Mouse (Mus musculus) midbrain, embryonic 14.5 days (tissue): ENCODE results near the gene Gpr85. TPM values are rescaled to one million over a fixed set of nuclear protein-coding genes. Genes with fewer than 3 reads are reported as not detected.
"Not testable (repeated sequence)": the region's sequence is repeated elsewhere in the genome, so short reads cannot be mapped to it uniquely, and the experiment has no call there.

ENCODE experiments used
- ATAC-seq: fragments of 200-750 bp; cut with Nextera tagmentation; 2 replicates; pipeline ENCODE4 v1.8.0; 2017; ENCODE audit warnings: moderate number of reproducible peaks, moderate library complexity; ENCODE audit not compliant: low FRiP score, low TSS enrichment
- DNase-seq: peaks from one replicate; pipeline ENCODE4 v3.0.0-alpha.2; 2015
- H3K27ac ChIP-seq: fragments of 300-500 bp; sonication (generic); replicated peaks from 2 replicates; pipeline ENCODE4 v1.5.1; 2014; ENCODE audit warnings: mild to moderate bottlenecking, low read depth, low read length, moderate library complexity
- H3K27me3 ChIP-seq: fragments of 300-500 bp; sonication (generic); 2 replicates; pipeline ENCODE4 v1.6.1; 2014; ENCODE audit warnings: low read length, control low read depth, mixed read lengths; ENCODE audit not compliant: control insufficient read depth, insufficient read depth
- H3K36me3 ChIP-seq: fragments of 300-500 bp; sonication (generic); 2 replicates; pipeline ENCODE4 v1.6.1; 2014; ENCODE audit warnings: low read length, control low read depth; ENCODE audit not compliant: control insufficient read depth, insufficient read depth
- H3K4me1 ChIP-seq: fragments of 300-500 bp; sonication (generic); 2 replicates; pipeline ENCODE4 v1.6.1; 2014; ENCODE audit warnings: mild to moderate bottlenecking, antibody characterized with exemption, low read length, control low read depth; ENCODE audit not compliant: control insufficient read depth, insufficient read depth
- H3K4me2 ChIP-seq: fragments of 300-500 bp; sonication (generic); 2 replicates; pipeline ENCODE4 v1.6.1; 2014; ENCODE audit warnings: mild to moderate bottlenecking, low read length, moderate library complexity
- H3K4me3 ChIP-seq: fragments of 300-500 bp; sonication (generic); replicated peaks from 2 replicates; pipeline ENCODE4 v1.5.1; 2014; ENCODE audit warnings: low read depth, low read length
- H3K9ac ChIP-seq: fragments of 300-500 bp; sonication (generic); replicated peaks from 2 replicates; pipeline ENCODE4 v1.6.1; 2014; ENCODE audit warnings: mild to moderate bottlenecking, low read length, moderate library complexity
- H3K9me3 ChIP-seq: fragments of 300-500 bp; sonication (generic); 2 replicates; pipeline ENCODE4 v1.6.1; 2016; ENCODE audit warnings: low read length, control low read depth, mixed read lengths; ENCODE audit not compliant: control insufficient read depth
- WGBS: fragments of 180-500 bp; shearing (Covaris S2); extraction: QIAGEN DNeasy Blood & Tissue Kit; methylation state at CpG from one replicate; pipeline ENCODE4 v1.1.7; 2014; 5-methylcytosine and 5-hydroxymethylcytosine counted together
- polyA plus RNA-seq: library from polyadenylated mRNA; unstranded; fragments of >200 nt; fragmentation: Nextera tagmentation; extraction: Ambion mirVana; gene quantifications from 2 replicates; pipeline ENCODE4 v1.2.1, GENCODE M21; 2014

Gene Gpr85
- polyA plus RNA-seq, 1 experiment from 2014 or later, result 117 TPM

DNA sequence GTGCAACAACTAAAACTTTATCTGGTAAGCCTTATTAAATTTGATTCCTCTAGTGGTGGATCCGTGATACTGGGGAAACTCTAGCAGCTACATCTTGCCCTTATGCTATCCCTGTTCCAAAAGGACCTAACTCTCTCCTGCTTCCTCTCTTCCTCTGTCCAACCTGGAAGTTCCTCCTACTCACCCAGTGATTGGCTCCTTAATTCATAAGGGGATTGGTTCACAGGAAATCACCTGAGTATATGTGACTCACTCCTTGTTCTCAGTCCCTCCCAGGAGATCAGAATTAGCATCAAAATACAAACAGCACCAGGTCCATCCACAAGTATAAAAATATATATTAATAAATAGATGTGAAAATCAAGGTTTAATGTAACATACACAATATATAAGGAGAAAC, 20.9 kb upstream of the Gpr85 start:
- DNase-seq (no peak), ATAC-seq (no peak)
- no peaks in the 10 kb centered on the region for H3K9me3 ChIP-seq
- WGBS, result 90% methylated on average over 1 of the region's 1 CpGs
- H3K9ac ChIP-seq, result no peak overlapping the region
- no peak overlapping the region for H3K4me2 ChIP-seq
- no peak overlapping the region for H3K27ac ChIP-seq
- no peaks in the 10 kb centered on the region for H3K27me3 ChIP-seq
- H3K36me3 ChIP-seq, result no peaks in the 10 kb centered on the region
- H3K4me1 ChIP-seq, result no peaks in the 10 kb centered on the region
- H3K4me3 ChIP-seq, result no peak overlapping the region

DNA sequence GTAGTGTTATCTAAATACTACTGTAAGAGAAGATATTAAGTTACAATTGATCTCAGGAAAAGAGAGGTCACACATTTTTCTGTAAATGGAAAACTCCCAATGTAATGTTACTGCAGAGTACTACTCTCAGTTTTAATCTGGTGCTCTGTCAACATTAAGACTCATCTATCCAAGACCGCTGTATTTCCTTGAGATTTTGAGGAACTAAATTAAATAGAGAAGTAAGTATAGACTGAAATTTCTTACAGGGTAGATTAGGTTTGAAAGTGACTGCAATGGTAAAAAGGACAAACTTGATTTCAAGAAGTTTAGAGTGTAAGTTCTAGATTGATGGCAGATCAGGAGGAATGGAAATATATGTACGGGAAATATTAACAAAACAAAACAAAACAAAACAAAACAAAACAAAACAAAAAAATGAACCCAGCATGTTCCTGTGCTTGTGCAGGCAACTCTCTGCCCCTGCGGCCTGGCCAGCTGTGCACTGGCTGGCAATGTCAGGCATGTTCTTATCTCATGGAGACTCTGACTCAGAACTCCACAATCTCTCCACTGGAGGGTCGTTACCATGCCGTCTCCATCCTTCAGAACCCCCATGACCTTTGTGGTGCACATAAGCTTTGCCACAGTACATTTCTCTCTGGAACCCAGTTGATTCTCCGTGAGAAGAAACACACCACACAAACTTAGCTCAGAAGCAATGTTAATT, 20.3 kb upstream of the Gpr85 start:
- H3K27ac ChIP-seq, result no peak overlapping the region
- ATAC-seq (no peak), DNase-seq (no peak)
- H3K9me3 ChIP-seq, result no peaks in the 10 kb centered on the region
- H3K27me3 ChIP-seq, result no peaks in the 10 kb centered on the region
- WGBS, result 91% methylated on average over 6 of the region's 6 CpGs
- no peaks in the 10 kb centered on the region for H3K4me1 ChIP-seq
- no peak overlapping the region for H3K4me2 ChIP-seq
- no peaks in the 10 kb centered on the region for H3K36me3 ChIP-seq
- no peak overlapping the region for H3K4me3 ChIP-seq
- no peak overlapping the region for H3K9ac ChIP-seq

DNA sequence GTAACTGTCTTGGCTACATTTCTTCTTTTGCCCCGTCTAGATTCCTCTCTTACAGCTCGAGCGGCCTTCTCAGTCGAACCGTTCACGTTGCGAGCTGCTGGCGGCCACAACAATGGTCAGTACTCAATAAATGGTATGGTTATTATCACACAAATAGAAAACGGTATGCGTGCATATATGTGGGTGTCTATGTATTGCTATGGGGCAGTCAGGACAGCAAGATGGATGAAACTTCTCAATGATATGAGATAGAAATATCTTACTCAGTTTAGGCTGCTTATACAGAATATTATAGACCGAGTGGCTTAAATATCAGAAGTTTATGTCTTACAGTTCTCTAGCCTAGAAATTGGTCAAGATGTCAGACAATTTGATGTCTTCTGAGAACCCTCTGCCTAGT, 14.5 kb upstream of the Gpr85 start:
- Histone ChIP-seq H3K9me3 (no peaks in the 10 kb centered on the region), H3K4me1 (no peaks in the 10 kb centered on the region), H3K4me3 (no peak overlapping the region), H3K4me2 (no peak overlapping the region), H3K27me3 (no peaks in the 10 kb centered on the region), H3K27ac (no peak overlapping the region), H3K36me3 (no peaks in the 10 kb centered on the region), H3K9ac (no peak overlapping the region)
- no peak for DNase-seq
- no peak for ATAC-seq
- WGBS, result 17% methylated on average over 10 of the region's 11 CpGs

DNA sequence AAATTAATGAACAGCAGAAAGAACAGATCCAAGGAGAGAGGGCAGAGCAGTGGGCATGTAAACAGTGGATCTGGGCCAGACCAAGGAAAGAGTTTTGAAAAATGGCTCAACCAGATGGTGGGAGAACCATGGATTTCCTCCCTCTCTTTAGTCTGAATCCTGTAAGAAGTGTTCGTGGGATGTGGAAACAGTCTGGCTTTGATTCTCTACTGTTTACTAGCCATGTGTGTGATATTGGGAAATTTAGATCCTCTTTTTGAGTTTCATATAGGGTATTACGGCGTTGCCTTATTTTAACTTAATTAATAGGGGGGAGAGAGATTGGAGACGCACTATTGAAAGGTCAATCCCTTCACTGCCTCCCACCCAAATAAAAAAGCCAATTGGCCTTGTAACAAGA, 13.5 kb upstream of the Gpr85 start:
- no peak overlapping the region for H3K4me3 ChIP-seq

DNA sequence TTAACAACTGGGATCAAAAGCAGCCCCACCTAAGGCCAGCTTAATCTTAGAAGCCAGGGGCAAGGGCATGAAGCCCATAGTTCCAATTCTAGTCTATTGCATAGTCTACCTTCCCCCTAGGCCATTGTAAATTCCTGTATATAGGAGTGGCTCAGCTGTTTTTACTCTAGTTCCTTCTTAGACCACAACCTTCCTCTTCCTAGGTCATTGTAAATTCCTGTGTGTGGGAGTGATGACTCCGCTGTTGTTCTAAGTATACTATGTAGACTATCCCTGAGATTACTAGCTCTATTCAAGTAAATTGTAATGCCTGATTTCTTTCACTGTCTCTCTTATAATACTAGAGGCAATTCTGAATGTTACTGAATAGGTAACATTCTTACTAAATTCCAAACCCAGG, 6.3 kb upstream of the Gpr85 start:
- WGBS, result 96% methylated on average over 1 of the region's 1 CpGs
- not testable (repeated sequence) for H3K4me3 ChIP-seq, DNase-seq, H3K36me3 ChIP-seq, H3K9me3 ChIP-seq, ATAC-seq, H3K27ac ChIP-seq, H3K9ac ChIP-seq, H3K27me3 ChIP-seq, H3K4me1 ChIP-seq, H3K4me2 ChIP-seq

More for the DNA sequence above, 13.5 kb upstream of the Gpr85 start:
- no peaks in the 10 kb centered on the region for H3K9me3 ChIP-seq
- DNase-seq, result no peak
- no peak overlapping the region for H3K27ac ChIP-seq
- H3K9ac ChIP-seq, result no peak overlapping the region
- no peak for ATAC-seq
- 74% methylated on average over 4 of the region's 4 CpGs for WGBS
- no peak overlapping the region for H3K4me2 ChIP-seq
- H3K27me3 ChIP-seq, result no peaks in the 10 kb centered on the region
- no peaks in the 10 kb centered on the region for H3K4me1 ChIP-seq
- H3K36me3 ChIP-seq, result no peaks in the 10 kb centered on the region

DNA sequence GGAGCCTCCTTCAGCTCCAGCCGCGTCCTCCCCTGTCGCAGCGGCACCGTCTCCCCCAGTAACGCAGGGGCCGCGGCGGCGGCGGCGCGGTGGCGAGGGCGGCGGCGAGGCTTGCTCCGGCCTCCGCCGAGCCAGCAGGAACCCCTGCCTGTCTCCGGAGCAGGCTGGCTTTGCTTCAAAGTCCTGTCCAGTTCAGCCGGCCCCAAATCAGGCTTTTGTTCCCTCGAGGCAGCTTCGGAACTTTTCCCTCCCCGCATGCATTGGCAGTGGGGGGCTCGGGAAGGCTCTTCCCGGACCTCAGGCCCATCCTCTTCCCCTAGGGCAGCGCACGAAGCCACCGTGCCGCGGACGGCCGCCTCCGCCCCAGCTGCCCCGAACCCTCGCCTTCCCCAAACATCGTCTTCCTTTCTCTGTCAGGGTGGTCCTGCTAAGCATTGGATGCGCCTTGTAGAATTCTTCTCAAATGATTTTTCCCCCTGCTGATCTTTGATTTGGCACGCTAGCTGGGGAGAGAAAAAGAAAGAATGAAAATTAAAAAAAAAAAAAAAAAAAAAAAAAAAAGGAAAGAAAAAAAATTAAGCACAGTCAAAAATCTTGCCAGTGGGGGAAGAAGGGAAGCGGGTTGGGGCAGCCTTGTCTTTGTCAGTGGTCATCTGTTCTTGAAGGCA, 931 bp downstream of the Gpr85 start:
- WGBS, result 0% methylated on average over 41 of the region's 41 CpGs

DNA sequence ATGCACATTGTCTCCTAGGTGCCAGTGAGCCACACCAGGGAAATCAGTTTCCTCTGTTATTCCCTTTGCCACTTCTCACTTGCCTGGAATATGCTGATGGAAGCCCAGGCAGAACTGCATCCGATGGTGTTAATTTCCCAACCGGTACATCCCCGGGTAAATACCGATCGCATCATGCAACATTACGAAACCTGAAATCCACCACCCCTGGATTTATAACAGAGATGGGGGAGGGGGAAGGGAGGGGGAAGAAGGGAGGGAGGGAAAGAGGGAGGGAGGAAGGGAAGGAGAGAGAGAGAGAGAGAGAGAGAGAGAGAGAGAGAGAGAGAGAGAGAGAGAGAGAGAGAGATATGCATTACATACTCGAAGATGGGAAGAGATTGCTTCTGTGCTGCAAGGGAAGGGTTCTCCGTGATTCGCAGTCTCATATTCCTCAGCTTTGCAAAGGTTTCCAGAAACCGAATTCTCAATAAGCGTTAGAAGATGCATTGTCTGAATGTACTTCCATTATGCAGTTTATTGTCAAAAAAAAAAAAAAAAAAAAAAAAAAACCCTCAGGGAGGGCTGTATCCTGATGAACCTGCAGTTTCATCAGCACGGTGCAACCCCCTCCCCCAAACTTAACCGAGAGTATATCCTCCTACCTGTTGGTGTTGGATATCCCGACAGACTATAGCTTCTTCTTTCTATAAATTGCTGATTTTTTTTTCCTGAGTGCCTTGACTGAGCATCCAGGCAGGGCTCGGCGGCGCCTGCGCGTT, 1.6 kb downstream of the Gpr85 start:
- no peaks in the 10 kb centered on the region for H3K27me3 ChIP-seq
- no peaks in the 10 kb centered on the region for H3K9me3 ChIP-seq
- peak; percentile 82 for DNase-seq
- 1% methylated on average over 19 of the region's 19 CpGs for WGBS
- peak overlapping the region; percentile 71 for H3K4me3 ChIP-seq
- peaks cover 19% of the 10 kb centered on the region for H3K4me1 ChIP-seq
- H3K4me2 ChIP-seq, result peak overlapping the region; percentile 81
- H3K9ac ChIP-seq, result peak overlapping the region; percentile 100
- H3K27ac ChIP-seq, result peak overlapping the region; percentile 100
- ATAC-seq, result peak; percentile 46
- H3K36me3 ChIP-seq, result no peaks in the 10 kb centered on the region

More for the DNA sequence above, 931 bp downstream of the Gpr85 start:
- no peaks in the 10 kb centered on the region for H3K9me3 ChIP-seq
- peak overlapping the region; percentile 100 for H3K27ac ChIP-seq
- H3K4me1 ChIP-seq, result peaks cover 13% of the 10 kb centered on the region; the same call in 1 of the 2 replicates
- peak overlapping the region; percentile 71 for H3K4me3 ChIP-seq
- no peaks in the 10 kb centered on the region for H3K36me3 ChIP-seq
- ATAC-seq, result peak; percentile 90
- no peaks in the 10 kb centered on the region for H3K27me3 ChIP-seq
- peak overlapping the region; percentile 81 for H3K4me2 ChIP-seq
- peak overlapping the region; percentile 100 for H3K9ac ChIP-seq
- DNase-seq, result peak; percentile 94

DNA sequence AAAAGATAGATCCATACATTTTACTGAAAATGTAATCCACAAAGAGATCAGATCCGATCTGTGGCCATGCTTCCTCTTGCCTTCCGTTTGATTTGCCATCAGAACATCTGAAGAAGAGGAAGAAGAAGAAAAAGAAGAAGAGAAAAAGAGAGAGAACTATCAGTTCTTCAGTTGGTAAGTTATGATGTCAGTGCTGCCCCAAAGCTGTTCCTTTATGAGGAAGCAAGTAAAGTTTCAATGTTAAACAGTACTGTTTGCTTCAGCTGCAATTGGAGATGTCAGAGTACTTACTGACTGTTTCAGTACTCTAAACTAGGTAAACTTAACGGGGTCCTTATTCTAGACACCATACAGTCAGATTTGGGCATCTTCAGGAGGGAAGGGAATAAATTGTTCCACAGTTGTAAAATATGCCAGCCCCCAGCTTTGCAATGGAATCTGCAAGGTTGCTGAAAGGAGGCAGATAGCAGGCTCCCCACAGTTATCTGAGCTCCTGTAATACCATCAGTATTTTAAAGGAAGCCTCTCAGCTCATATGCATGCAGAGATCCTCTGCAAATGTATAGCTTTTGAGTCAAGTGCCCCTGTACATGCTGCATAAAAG, 2.7 kb downstream of the Gpr85 start:
- DNase-seq, result peak; percentile 56
- WGBS, result 63% methylated on average over 3 of the region's 3 CpGs
- H3K9ac ChIP-seq, result peak overlapping the region; percentile 100
- no peaks in the 10 kb centered on the region for H3K36me3 ChIP-seq
- peak overlapping the region; percentile 100 for H3K27ac ChIP-seq
- peak overlapping the region; percentile 81 for H3K4me2 ChIP-seq
- H3K27me3 ChIP-seq, result no peaks in the 10 kb centered on the region
- H3K9me3 ChIP-seq, result no peaks in the 10 kb centered on the region
- H3K4me1 ChIP-seq, result peaks cover 28% of the 10 kb centered on the region
- peak overlapping the region; percentile 71 for H3K4me3 ChIP-seq
- ATAC-seq, result no peak
